ENCODE assay signal across 16 mouse cellular contexts in the genomic region with DNA sequence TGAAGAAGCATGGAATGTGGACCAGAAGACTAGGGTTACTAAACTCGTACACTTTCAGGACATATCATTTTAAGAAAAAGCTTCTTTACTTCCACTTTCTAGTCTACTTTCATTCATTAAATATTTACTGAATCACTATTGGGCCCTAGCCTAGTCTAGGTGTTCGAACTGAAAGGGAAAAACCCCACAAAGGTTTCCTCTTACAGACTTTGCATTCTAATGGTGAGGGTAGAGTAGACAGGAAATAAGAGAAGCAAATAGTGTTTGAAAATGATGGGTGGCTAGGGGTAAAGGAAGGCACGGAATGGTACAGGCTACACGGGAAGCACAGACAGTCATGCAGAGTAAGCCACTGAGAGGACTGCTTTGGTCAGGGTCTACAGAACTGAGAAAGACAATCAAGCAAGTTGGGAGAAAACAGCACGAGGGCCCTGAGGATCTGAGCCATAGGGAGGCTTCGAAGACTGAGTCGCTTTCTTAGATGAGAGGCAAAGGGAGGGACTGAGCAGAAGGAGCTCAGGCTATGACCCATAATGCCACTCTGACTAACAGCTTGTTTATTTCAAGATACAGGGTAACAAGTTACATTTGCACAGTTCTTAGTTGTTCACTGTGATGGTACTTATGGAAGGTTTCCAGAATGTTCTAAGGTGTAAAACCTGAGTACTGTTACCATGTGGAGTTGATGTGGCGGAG.
DNase-seq lines count a peak whose midpoint lies in the region.
"Had no signal": no experiment of that assay in that cellular context is flagged by ENCODE, and none has a peak within 500 bp of the region (broad histone marks: within the 10 kb centered on the region; RNA-seq: fewer than 3 reads in every experiment).

No protein-coding gene starts in this region.

- H3K27me3 ChIP-seq in splenic B cell, adult 2 months (ENCODE audit: control insufficient read depth, insufficient read depth, low read length, poor library complexity, severe bottlenecking) = no peaks in the 10 kb centered on the region
- H3K27me3 ChIP-seq: embryonic facial prominence, embryonic 15.5 days; heart, embryonic 12.5 days; hindbrain, embryonic 15.5 days had no signal

- H3K36me3 ChIP-seq in splenic B cell, adult 2 months (ENCODE audit: control insufficient read depth, insufficient read depth, low read length, poor library complexity, severe bottlenecking) = peaks cover 2% of the 10 kb centered on the region; the same call in 1 of the 2 replicates
- H3K36me3 ChIP-seq: embryonic facial prominence, embryonic 15.5 days; forebrain, embryonic 10.5 days; hindbrain, embryonic 10.5 days; hindbrain, embryonic 15.5 days had no signal

- DNase-seq in A20 (ENCODE audit: low read depth, low spot score) = peak; percentile 59
- DNase-seq in CD4-positive, CD25-positive, alpha-beta regulatory T cell, adult 2 months (ENCODE audit: low read depth, low spot score) = peak; percentile 54
- peak; percentile 64 for DNase-seq in induced T-regulatory cell, adult 2 months (ENCODE audit: low read depth)
- DNase-seq in splenic B cell, adult 2 months (ENCODE audit: low read depth, low spot score) = peak; percentile 68
- no peak for DNase-seq in frontal cortex, adult 2 months (ENCODE audit: extremely low spot score in 1 of 2, low spot score in 1 of 2)
- no peak for DNase-seq in yolk sac, embryonic 10.5 days (ENCODE audit: low spot score)
- DNase-seq: adrenal gland, adult 8-10 months; adrenal gland, postnatal 36 days; embryo, embryonic 11 days; gastrocnemius, postnatal 10 days; heart, adult 2 months had no signal

Comparison
In these comparisons a context has a peak if more than half of its experiments do, and no peak if none do; other contexts are left out.
1. DNase-seq: peak in A20 (single experiment), CD4-positive, CD25-positive, alpha-beta regulatory T cell, adult 2 months (single experiment), induced T-regulatory cell, adult 2 months (single experiment) and splenic B cell, adult 2 months (single experiment); none in frontal cortex, adult 2 months (0 of 2) and yolk sac, embryonic 10.5 days (single experiment).